Mouse (Mus musculus): ENCODE data around the gene Atad2b.
"Not testable (repeated sequence)": the region's sequence is repeated elsewhere in the genome, so short reads cannot be mapped to it uniquely, and the experiment has no call there.

- not testable (repeated sequence) for TF ChIP-seq POLR2A (IDR thresholded peaks at IDR 0.05; ENCODE audit: control insufficient read depth, extremely low read depth, insufficient read depth, low read length, poor library complexity); CTCF (IDR thresholded peaks at IDR 0.05; ENCODE audit: borderline replicate concordance, control insufficient read depth, extremely low read depth, insufficient read depth, low read length, poor library complexity)
Measured at GRCm38 (mm10) chr12:4910496-4910895, 6.7 kb upstream of the Atad2b start.
